Mouse (Mus musculus) liver, embryonic 13.5 days (tissue): Measurements from ENCODE around the gene Eps8l2. TPM values are rescaled to one million over a fixed set of nuclear protein-coding genes. Genes with fewer than 3 reads are reported as not detected.

ENCODE experiments used
- ATAC-seq: fragments of 200-750 bp; cut with Nextera tagmentation; 2 replicates; pipeline ENCODE4 v1.8.0; 2017; ENCODE audit warnings: low read depth, mild to moderate bottlenecking, moderate number of reproducible peaks, moderate library complexity
- DNase-seq: peaks from one replicate; pipeline ENCODE4 v3.0.0; 2022
- H3K27ac ChIP-seq: fragments of 300-500 bp; sonication (generic); 2 replicates; pipeline ENCODE4 v1.5.1; 2015; ENCODE audit warnings: moderate library complexity, mild to moderate bottlenecking, inconsistent platforms
- H3K27me3 ChIP-seq: fragments of 300-500 bp; sonication (generic); 2 replicates; pipeline ENCODE4 v1.6.1; 2015; ENCODE audit warnings: mild to moderate bottlenecking, inconsistent platforms
- H3K36me3 ChIP-seq: fragments of 300-500 bp; sonication (generic); 2 replicates; pipeline ENCODE4 v1.6.1; 2015; ENCODE audit warnings: mild to moderate bottlenecking, inconsistent platforms
- H3K4me1 ChIP-seq: fragments of 300-500 bp; sonication (generic); replicated peaks from 2 replicates; pipeline ENCODE4 v1.6.1; 2015; ENCODE audit warnings: inconsistent platforms
- H3K4me2 ChIP-seq: fragments of 300-500 bp; sonication (generic); 2 replicates; pipeline ENCODE4 v1.6.1; 2015; ENCODE audit warnings: inconsistent platforms, mild to moderate bottlenecking, moderate library complexity
- H3K4me3 ChIP-seq: fragments of 300-500 bp; sonication (generic); replicated peaks from 2 replicates; pipeline ENCODE4 v1.5.1; 2015; ENCODE audit warnings: mild to moderate bottlenecking, inconsistent platforms
- H3K9ac ChIP-seq: fragments of 300-500 bp; sonication (generic); 2 replicates; pipeline ENCODE4 v1.6.1; 2015; ENCODE audit warnings: mild to moderate bottlenecking, inconsistent platforms
- H3K9me3 ChIP-seq: fragments of 300-500 bp; sonication (generic); replicated peaks from 2 replicates; pipeline ENCODE4 v1.6.1; 2016; ENCODE audit warnings: inconsistent platforms
- WGBS: fragments of 180-500 bp; shearing (Covaris S2); methylation state at CpG from one replicate; pipeline ENCODE4 v1.1.7; 2015; ENCODE audit not compliant: insufficient replicate concordance; 5-methylcytosine and 5-hydroxymethylcytosine counted together
- polyA plus RNA-seq: library from polyadenylated mRNA; unstranded; fragments of >200 nt; fragmentation: Nextera tagmentation; extraction: Ambion mirVana; gene quantifications from 2 replicates; pipeline ENCODE4 v1.2.1, GENCODE M21; 2015

Eps8l2 gene
- polyA plus RNA-seq, 1 experiment from 2014 or later = 5.1 TPM

DNA sequence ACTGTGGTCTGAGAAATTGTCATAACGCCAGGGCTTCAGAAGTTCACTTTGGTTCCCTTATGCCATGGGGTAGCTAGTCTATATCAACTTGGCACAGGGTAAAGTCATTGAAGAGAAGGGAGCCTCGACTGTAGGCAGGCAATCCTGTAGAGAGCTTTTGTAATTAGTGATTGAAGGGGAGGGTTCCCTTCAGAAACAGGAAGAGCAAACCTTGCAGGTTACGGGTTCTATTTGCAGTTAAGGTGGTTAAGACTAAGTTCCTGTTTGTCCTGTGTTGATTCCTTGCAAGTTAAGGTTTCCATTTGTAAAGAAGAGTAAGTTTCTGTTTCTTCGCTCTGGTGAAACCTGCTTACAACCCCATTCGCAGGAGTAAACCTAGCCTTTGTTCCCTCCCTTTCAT is 31.2 kb downstream of the Eps8l2 start:
- 45% methylated on average over 5 of the region's 5 CpGs for WGBS
- Histone ChIP-seq H3K4me2 (no peak overlapping the region), H3K4me1 (peaks cover 49% of the 10 kb centered on the region), H3K27ac (peak overlapping the region; percentile 43), H3K36me3 (no peaks in the 10 kb centered on the region), H3K4me3 (no peak overlapping the region), H3K9ac (no peak overlapping the region), H3K9me3 (no peaks in the 10 kb centered on the region), H3K27me3 (no peaks in the 10 kb centered on the region)
- DNase-seq (no peak), ATAC-seq (no peak)

DNA sequence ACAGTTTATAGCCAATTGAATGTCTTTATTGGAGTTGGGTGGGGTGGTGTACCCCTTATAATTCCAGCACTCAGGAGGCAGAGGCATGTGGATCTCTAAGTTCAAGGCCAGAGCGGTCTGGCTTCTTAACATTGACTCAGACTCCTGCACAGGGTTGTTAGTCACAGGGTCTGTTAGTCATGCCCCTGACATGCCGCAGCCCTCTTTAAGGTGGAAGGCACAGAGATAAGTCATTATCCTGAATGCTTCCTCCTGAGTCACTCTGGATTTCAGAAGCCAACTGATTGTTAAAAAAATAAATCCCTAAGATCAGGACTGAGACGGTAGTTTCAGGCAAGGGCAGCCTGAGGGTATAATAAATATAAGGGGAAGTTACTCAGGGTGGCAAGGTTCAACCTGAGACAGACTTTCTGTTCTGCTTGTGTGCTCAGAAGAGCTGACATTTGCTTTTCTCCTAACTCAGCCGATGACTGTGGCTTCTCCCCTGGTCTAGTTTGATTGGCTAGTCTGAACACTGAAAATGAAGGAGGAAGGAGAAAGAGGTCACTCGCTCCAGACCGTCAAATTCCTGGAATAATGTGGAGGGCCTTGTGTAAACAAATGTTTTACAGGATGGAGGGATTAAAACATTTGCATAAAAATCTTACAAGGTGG is 33.4 kb downstream of the Eps8l2 start:
- DNase-seq (no peak), ATAC-seq (no peak)
- 45% methylated on average over 6 of the region's 6 CpGs for WGBS
- peaks cover 38% of the 10 kb centered on the region for H3K4me1 ChIP-seq
- no peak overlapping the region for H3K4me2 ChIP-seq
- H3K27me3 ChIP-seq = no peaks in the 10 kb centered on the region
- peak overlapping the region; percentile 29 for H3K27ac ChIP-seq
- no peak overlapping the region for H3K4me3 ChIP-seq
- H3K9me3 ChIP-seq = no peaks in the 10 kb centered on the region
- H3K9ac ChIP-seq = no peak overlapping the region
- H3K36me3 ChIP-seq = no peaks in the 10 kb centered on the region

DNA sequence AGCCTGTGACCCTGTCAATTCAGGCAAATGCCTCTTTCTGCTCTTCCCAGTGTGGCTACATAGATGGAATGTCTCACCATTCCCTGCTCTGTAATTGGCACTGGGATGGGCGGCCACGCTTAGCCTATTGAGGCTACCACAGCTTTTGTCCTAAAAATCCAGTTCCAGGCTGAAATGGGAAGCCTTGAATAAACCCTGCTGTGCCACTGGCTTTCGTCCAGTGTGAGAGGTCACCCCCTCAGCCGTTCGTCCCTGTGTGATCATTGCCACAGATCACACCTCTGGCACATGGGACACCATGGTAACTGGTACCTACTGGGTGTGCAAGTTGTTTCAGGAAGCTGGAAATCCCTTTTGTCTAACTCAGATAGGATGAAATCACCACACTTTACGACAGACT is 34.9 kb downstream of the Eps8l2 start:
- Histone ChIP-seq H3K9me3 (no peaks in the 10 kb centered on the region), H3K36me3 (no peaks in the 10 kb centered on the region), H3K27me3 (no peaks in the 10 kb centered on the region), H3K4me2 (no peak overlapping the region), H3K27ac (no peak overlapping the region), H3K9ac (no peak overlapping the region), H3K4me1 (peaks cover 34% of the 10 kb centered on the region), H3K4me3 (no peak overlapping the region)
- DNase-seq (no peak), ATAC-seq (no peak)
- WGBS = 75% methylated on average over 6 of the region's 6 CpGs

DNA sequence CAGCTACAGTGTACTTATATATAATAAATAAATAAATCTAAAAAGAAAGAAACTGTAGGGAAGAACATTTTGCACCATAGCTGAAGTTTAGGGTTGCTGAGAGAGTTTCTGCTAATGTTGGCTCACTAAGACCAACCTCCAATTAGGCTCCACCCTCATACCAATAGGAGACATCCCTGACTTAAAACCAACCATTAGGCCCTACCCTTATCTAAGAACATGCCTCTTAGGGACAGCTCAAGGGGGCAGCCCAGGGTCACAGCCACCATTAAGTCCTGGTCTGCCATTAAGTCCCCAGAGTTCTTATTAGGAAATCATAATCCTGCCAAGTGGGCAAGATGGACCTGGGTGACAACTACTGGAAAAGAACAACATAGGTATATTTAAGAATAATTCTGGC is 35.7 kb downstream of the Eps8l2 start:
- Histone ChIP-seq H3K9ac (no peak overlapping the region), H3K27me3 (no peaks in the 10 kb centered on the region), H3K36me3 (no peaks in the 10 kb centered on the region), H3K4me1 (peaks cover 33% of the 10 kb centered on the region), H3K9me3 (no peaks in the 10 kb centered on the region), H3K27ac (0 out of 2 replicates have a peak overlapping the region, but pooled peaks have one; percentile 29), H3K4me3 (no peak overlapping the region), H3K4me2 (no peak overlapping the region)
- no peak for DNase-seq
- ATAC-seq = peak; percentile 67; the same call in 1 of the 2 replicates

DNA sequence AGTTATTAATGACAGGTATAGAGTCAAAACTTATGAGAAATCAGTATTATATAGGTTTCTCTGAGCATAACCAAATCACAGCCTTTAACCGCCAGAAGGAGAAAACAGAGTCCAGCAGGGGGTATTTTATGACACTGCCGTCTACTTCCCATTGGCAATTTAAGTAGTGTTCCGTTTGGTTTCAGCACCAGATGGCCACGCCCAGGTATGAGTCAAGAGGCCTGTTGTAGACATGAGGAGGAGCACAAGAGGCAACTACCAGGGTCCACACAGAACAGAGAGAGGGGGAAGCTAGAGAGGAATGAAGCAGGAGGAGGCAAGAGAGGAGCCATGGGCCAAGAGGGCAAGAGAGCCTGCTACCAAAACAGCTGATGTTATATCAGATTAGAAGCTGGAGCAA is 40.9 kb downstream of the Eps8l2 start:
- no peak overlapping the region for H3K4me3 ChIP-seq
- no peak overlapping the region for H3K9ac ChIP-seq
- peaks cover 34% of the 10 kb centered on the region for H3K4me1 ChIP-seq
- H3K4me2 ChIP-seq = no peak overlapping the region
- H3K9me3 ChIP-seq = no peaks in the 10 kb centered on the region
- ATAC-seq (peak; percentile 47), DNase-seq (no peak)
- no peak overlapping the region for H3K27ac ChIP-seq
- H3K27me3 ChIP-seq = no peaks in the 10 kb centered on the region
- no peaks in the 10 kb centered on the region for H3K36me3 ChIP-seq
- 45% methylated on average over 4 of the region's 4 CpGs for WGBS

DNA sequence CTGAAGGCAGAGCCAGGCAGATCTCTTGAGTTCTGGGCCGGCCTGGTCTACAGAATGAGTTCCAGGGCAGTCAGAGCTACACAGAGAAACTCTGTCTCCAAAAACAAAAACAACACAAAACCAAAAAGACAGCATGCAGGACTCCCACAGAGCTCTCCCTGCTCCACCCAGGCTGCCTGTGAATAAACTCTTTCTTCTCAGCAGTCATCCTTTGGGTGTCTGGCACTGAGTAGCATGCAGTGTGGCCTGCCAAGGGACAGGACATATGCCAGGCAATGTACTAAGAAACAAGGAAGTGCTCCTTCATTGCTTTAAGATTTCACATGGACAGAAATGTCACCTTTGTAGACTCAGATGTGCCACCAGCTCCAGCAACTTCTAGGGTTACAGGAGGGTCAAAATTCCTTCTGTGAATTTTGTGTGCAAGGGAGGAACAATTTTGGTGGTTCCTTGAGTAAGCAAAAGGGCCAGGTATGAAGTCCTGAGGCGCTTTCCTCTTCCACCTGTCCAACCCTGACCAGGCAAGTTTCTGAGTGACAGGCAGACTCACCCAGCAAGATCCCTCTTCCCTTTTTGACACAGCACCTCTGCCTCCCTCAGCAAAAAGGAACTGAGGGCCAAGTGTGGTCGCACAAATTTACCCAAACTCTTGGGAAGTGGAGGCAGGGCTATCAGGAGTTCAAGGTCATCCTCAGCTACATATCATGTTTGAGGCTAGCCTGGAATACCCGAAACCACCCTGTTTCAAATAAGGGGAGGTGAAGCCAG is 42.6 kb downstream of the Eps8l2 start:
- Histone ChIP-seq H3K27ac (peak overlapping the region; percentile 23; the same call in 1 of the 2 replicates), H3K4me3 (no peak overlapping the region), H3K27me3 (no peaks in the 10 kb centered on the region), H3K9me3 (no peaks in the 10 kb centered on the region), H3K4me1 (peaks cover 31% of the 10 kb centered on the region), H3K4me2 (no peak overlapping the region), H3K9ac (no peak overlapping the region), H3K36me3 (no peaks in the 10 kb centered on the region)
- ATAC-seq (no peak), DNase-seq (no peak)
- 64% methylated on average over 4 of the region's 4 CpGs for WGBS

DNA sequence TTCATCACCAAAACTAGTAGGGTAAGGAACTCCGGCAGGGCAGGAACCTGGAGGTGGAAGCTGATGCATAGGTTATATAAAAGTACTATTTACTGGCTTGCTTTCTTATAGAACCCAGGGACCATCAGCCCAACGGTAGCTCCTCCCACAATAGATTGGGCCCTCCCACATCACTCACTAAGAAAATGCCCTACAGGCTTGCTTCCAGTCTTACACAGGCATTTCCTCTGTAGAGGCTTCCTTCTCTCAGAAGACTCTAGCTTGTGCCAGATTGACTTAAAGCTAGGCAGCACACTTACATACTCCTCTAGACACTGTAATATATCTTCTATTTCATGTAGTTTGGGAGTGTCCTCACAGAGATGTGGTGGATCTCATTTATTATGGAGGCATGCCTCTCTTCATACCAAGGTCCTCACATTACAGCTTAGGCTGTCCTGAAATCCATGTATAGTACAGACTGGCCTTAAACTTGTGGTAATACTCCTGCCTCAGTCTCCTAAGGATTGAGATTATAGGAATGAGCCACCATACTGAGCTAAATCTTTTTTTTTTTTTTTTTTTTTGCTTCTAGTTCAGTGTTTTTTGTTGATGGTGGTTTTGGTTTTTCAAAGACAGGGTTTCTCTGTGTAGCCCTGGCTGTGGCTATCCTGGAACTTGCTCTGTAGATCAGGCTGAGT is 49.3 kb downstream of the Eps8l2 start:
- Histone ChIP-seq H3K27ac (peak overlapping the region; percentile 98), H3K4me2 (peak overlapping the region; percentile 26), H3K4me1 (peaks cover 68% of the 10 kb centered on the region), H3K36me3 (no peaks in the 10 kb centered on the region), H3K4me3 (no peak overlapping the region), H3K9me3 (no peaks in the 10 kb centered on the region), H3K9ac (peak overlapping the region; percentile 48), H3K27me3 (no peaks in the 10 kb centered on the region)
- 25% methylated on average over 2 of the region's 2 CpGs for WGBS
- DNase-seq (peak; percentile 40), ATAC-seq (no peak)

DNA sequence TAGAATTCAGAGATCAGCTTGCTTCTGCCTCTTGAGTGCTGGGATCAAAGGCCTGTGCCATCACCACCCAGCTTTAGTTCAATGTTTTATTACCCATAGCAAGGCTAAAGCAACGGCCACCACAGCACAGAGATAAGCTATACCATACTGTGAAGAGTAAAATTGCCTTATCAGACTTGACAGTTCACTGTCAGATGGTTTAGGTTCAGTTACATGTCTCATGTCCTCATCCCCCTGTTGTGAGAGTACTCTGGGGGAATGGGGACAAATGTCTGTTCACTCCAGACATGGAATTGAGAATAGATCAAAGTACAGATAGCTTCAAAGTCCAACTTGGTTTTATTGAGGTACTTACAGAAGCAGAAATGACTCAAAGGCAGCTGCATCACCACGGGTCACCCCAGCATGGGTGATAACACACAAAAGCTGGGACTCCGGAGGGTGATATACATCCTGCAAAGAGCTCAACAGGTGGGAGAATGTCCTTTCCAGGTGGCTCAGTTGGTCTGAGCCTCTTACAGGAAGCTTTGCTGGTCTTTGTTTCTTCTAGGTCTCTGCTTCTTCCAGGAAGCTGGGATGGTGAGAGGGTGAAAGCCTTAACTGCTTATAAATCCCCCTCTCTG is 49.9 kb downstream of the Eps8l2 start:
- peaks cover 70% of the 10 kb centered on the region for H3K4me1 ChIP-seq

DNA sequence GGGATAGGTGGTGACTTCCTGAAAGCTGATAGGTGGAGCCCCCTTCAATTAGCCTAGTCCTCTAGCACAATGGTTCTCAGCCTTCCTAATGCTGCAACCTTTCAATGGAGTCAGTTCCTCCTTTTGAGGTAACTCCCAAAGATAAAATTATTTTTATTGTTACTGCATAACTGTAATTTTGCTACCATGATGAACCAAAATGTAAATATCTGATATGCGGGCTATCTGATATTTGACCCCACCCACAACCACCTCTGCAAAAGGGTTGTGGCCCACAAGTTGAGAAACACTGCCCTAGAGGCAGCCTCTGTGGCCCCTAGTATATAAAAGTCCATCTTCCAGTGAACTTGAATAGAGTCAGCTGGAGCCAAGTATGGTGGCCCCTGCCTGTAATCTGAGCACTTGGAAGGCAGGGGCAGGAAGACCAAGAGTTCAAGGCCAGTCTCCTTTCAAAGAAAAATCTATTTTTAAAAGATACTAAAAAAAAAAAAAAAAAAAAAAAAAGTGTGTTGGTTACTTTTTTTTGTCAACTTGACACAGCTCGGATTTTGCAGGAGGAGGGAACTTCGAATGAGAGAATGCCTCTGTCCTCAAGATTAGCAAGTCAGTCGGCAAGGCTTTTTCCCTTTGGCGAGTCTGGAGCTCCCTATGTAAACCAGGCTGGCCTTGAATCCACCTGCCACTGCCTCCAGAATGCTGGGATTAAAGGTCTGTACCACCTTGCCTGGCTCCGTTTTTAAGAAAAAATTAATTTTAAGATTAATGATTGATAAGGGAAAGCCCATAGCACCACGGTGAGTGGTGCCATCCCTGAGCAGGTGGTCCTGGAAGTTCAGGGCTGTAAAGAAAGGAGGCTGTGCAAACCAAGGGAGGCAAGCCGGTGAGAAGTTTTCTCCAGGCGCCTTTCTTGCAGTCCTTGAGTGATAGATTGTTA is 51.9 kb downstream of the Eps8l2 start:
- H3K4me3 ChIP-seq = peak overlapping the region; percentile 79
- peaks cover 81% of the 10 kb centered on the region for H3K4me1 ChIP-seq
- H3K9ac ChIP-seq = peak overlapping the region; percentile 86

More for the DNA sequence above, 49.9 kb downstream of the Eps8l2 start:
- Histone ChIP-seq H3K9me3 (no peaks in the 10 kb centered on the region), H3K4me3 (no peak overlapping the region), H3K9ac (peak overlapping the region; percentile 48), H3K27me3 (no peaks in the 10 kb centered on the region), H3K27ac (peak overlapping the region; percentile 98), H3K36me3 (no peaks in the 10 kb centered on the region), H3K4me2 (peak overlapping the region; percentile 26)
- peak; percentile 34 for ATAC-seq
- peak; percentile 36 for DNase-seq
- 12% methylated on average over 3 of the region's 3 CpGs for WGBS

DNA sequence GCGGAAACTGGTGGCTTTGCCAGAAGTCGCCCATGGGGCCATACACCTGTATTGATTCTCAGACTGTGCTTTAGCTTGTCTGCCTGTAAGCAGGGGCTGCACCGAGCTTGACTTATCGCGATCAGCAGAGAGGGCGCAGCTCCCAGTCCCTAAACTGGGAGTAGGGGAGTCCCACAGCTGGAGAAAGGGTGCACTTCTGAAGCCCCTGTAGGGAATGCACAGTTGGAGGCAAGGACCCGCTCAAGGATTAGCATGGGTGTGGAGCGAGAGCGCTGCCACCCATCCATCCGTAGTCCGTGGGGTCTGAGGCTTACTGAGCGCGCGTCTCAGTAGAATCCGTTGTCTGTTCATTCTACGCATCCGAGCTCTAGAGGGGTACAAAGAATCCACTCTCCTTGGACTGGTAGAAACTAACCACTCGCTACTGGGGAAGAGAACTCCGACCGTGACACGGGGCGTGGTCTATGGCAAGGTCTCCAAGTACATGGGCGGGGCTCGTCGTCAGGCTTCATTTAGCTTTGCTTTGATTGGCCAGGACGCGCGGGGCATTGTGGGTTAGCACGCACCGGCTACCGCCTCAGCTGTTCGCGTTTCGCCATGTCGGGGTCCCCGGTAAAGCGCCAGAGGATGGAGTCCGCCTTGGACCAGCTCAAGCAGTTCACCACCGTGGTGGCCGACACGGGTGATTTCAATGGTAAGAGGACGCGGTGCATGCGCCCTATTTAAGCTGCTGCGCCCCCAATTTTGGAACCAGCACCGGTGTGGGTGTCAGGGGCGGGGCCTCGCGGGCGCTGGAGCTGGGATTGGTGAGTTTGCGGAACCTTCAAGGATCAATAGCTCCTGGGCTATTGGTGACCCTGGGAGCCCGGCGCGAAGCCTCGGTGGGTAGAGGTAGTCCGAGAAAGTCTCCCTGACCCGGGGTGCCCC is 53.2 kb downstream of the Eps8l2 start, which contains the start of gene Taldo1:
Gene Taldo1, plus strand, starts transcription at position 575 of the 927 bp plus-strand sequence.
- ATAC-seq = peak; percentile 77
- peaks cover 17% of the 10 kb centered on the region for H3K36me3 ChIP-seq
- peak; percentile 97 for DNase-seq
- no peaks in the 10 kb centered on the region for H3K27me3 ChIP-seq
- H3K4me3 ChIP-seq = peak within 1 kb of the TSS; percentile 79
- peaks cover 81% of the 10 kb centered on the region for H3K4me1 ChIP-seq
- peak within 1 kb of the TSS; percentile 93 for H3K4me2 ChIP-seq
- no peaks in the 10 kb centered on the region for H3K9me3 ChIP-seq
- H3K9ac ChIP-seq = peak within 1 kb of the TSS; percentile 86
- whole genome bisulfite sequencing = under 1% methylated on average over 57 of the region's 57 CpGs
- peak within 1 kb of the TSS; percentile 98 for H3K27ac ChIP-seq

More for the DNA sequence above, 51.9 kb downstream of the Eps8l2 start:
- WGBS = 43% methylated on average over 9 of the region's 9 CpGs
- Histone ChIP-seq H3K27ac (peak overlapping the region; percentile 98), H3K9me3 (no peaks in the 10 kb centered on the region), H3K4me2 (peak overlapping the region; percentile 93), H3K36me3 (peaks cover 4% of the 10 kb centered on the region), H3K27me3 (no peaks in the 10 kb centered on the region)
- ATAC-seq (no peak), DNase-seq (no peak)
